Mouse (Mus musculus): ENCODE results near the gene Spock3.
"Not testable (repeated sequence)": the region's sequence is repeated elsewhere in the genome, so short reads cannot be mapped to it uniquely, and the experiment has no call there.

Gene Spock3

DNA sequence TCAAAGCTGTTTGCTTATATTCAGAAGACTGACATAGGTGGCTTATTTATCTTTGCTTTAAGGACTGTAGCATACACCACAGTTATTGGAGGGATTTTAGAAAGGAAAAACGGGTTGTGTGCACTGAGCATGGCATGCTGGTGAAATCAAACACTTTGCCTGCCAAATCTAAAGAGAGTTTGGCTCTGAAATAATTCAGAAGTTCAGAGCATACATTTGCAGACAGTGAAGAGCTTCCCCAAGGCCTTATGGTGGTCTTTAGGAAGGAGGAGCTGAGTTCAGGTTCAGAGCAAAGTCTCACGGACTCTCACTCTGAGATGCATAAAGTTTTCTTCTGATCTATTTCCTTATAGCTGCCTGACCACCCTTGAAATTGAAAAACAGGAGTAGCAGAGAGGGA is at the start of gene Spock3:
Spock3 (plus strand) TSS at position 301 of the 400 bp plus-strand sequence.
- DNase-seq = no peak

DNA sequence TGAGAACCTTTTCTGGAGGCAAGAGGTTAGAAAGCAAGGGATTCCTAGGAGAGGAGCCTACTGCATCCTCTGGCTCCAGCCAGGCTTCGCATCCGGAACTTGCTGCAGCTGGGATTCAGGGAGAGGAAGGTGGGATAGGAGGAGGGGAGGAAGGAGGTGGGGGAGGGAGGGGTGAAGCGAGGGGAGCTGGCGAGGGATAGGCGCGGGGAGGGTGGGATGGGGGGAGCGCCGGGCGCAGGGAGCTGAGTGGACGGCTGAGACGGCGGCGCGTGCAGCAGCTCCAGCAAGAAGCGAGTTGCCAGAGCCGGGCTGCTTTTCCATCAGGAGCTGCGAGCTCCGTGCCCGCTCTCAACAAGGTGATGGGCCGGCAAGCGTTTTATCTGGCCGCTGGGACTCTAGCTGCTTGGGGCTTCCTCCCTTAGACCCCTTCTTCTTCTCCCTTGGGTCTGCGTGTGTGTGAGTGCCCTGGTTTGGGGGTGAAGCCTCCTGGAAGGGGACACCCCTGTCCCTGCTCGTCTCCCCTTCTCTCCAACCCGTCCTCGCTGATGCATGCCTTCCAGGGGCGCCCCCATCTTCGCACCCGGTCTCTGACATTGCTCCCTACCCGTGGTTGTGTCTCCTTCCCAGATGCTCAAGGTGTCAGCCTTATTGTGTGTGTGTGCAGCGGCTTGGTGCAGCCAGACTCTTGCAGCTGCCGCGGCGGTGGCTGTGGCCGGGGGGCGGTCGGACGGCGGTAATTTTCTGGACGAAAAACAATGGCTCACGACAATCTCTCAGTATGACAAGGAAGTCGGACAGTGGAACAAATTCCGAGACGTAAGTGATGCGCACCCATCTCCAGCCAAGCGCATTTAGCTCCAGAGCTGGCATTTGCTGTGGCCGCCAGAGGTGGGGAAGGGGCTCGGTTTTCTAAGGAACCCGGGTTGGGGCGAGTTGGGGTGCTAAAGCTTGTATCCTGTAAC is 645 bp downstream of the Spock3 start:
- DNase-seq = peak; percentile 34

DNA sequence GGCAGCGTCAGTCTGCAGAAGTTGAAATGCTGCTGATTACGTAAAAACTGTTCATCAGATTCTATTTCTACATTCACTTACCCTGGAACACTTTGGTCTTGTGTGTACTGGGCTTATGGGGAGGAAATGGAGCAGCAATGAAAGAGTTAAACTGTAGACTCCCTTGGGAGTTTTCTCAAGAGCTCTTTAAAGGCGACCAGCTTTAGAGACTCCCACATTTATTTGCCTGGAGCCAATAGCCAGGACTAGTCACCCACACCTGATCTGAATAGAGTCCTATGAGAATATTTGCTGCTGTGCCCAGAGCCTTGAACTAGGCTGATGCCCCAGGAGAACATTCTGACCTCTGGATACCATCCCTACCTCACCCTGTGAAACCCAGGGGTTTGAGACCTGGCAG is 1.7 kb downstream of the Spock3 start:
- peak; percentile 2 for DNase-seq

DNA sequence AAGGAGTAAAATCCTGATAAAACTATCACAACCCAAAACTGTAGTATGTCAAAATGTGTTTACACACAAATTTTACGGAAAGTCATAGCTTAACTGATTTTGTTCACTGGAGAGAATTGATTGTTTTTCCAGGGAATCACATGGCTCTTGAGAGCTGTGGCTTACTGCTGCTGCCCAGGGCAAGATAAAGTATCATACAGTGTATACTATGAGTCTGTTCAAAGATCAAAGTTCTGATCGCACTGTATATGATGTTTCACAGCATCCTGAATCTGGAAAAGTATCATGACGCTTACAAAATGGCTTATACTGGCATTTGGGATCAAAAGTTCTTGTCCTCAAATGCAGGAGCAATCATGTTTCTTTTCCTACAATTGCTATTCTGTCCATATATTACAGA is 11.8 kb downstream of the Spock3 start:
- no peak for DNase-seq

DNA sequence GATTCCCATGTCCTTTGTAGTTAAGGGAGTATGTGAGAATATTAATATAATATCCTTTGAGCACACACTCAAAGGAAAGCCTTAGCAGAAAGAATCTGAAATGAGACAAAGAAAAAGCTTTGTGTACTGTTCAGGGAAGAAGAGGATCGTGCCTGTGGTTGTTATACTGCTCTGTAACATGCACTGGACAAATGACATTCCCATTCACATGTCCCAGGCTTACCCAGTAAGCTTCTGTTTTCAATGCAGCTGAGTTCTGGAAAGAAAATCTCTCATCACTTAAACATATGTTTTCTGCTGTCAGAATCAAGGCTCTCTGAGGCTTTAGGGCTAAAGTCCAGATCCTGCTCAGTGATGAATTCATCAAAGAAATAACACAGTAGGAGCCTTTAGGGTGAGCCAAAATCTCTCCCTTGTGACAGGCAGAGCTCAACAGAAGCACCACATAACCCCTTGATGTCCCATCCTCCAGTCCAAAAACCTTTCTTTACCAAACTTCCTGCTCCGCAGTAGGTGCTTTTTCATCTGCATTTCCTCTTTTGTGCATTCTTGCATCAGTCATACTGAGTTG is 19.1 kb downstream of the Spock3 start:
- DNase-seq = no peak

DNA sequence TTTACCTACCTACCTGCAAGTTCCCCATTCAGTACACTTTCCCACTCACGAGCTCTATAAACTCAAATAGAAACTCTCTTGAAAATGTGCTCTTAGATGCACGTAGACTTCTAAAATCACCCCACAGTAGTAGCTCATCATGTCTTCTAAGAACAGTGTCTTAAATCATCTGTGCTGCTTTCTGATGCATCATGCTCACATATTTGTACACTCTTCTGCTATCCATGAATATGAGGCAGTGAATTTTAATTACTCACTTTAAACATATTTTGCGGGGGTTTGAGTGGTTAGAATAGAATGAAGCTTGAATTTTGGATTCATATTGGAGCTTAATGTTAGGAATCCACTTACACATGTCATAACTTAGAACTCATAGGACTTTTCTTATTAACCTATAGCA is 138.2 kb downstream of the Spock3 start:
- peak; percentile 6 for DNase-seq

DNA sequence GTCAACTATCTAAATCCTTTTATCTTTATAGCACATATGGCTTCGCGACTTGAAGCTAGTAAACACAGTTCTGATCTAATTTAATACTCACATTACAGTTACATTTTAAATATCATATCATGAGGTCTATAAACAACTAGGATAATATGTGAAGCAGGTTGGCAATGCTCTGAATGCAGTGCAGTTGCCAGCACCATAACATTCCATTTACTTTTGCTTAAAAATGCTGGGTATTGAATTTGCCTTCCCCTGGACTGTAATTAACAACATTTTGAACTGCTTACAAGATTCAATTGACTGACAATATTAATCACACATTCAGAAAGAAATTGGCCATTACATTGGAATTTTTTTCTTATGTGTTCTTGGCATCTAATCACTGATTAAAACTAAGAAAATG is 147.4 kb downstream of the Spock3 start:
- DNase-seq = no peak

DNA sequence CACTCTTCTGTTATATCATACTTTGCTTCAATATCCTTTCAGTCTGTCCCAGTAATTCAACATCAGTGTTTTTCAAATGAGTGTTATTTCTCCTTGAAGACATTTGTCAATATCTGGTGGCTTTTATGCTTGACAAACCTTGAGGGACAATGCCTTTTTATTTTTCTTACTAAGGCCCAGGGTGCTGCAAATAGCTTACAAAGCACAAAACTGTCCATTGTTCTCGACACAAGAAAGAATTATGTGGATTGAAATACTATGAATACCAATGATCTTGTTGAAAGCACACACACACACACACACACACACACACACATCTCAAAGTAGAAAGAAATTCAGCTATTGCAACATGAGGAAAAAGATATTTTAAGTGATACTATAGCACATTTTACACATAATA is 159.0 kb downstream of the Spock3 start:
- peak; percentile 6 for DNase-seq

DNA sequence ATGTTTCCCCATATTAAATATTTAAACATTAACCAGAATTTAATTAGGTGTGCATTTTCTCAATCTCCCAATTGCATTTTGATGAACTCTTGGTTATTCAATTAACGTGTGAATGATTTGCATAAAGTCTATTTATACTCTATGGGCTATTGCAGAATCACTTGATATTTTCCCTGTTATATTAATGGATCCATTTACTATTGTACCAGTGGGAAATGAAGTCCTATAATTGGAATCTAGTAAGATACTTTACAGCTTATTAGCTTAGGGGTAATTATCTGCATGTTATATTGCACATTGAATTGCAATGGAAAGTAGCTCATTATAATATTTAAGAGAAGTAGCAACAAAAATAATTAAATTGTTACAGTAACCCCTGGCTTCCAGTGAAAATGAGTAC is 162.1 kb downstream of the Spock3 start:
- DNase-seq = no peak

DNA sequence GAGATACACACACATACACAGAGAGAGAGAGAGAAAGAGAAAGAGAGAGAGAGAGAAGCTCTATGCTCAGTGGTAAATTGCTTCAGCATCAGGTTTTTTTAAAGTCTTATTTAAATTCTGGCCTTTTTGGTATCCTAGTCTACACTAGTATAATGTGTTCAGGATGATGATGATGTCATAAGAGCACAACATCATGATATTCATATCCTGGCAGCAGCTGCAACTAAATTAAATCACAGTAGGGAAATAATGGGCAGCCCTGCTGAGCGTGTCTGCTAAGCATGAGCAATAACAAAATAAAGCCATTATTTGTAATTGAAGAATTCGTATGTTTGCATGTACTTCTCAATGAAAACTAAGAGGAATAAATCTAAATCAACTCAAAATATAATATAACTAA is 169.7 kb downstream of the Spock3 start:
- DNase-seq = no peak

DNA sequence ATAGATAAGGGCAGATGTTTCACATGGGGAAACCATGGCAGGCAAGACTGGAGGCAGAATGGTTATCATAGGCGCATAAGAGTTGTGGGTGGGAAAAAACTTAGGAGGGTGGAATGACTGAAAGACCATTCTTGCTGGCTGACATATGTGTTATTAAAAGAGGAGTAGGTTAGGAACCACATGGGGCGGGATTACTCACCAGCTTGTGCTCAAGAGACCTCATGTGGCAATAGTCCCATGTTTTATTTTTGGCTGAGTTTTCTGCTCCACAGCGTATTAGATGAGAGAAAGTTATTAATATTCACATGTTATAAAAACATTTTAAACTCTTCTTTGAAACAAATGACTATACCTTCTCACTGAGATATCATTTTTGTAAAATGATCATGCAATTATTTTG is 184.6 kb downstream of the Spock3 start:
- peak; percentile 51 for DNase-seq

DNA sequence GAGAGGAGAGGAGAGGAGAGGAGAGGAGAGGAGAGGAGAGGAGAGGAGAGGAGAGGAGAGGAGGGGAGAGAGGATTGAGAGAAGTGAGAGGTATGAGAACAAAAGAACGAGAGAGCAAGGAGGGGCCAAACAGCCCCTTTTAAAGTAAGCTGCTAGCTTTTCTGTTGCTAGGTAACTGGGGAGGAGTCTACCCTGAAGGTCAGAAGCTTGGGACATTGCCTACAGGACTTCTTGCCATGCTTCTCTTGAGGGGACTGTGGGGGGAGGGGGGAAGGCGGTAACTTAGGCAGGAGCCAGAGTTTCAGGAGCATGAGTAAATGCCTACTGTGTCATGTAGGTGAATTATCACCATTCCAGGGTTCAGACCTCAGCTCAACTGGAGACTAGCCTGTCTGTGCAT is 213.1 kb downstream of the Spock3 start:
- DNase-seq = not testable (repeated sequence)

DNA sequence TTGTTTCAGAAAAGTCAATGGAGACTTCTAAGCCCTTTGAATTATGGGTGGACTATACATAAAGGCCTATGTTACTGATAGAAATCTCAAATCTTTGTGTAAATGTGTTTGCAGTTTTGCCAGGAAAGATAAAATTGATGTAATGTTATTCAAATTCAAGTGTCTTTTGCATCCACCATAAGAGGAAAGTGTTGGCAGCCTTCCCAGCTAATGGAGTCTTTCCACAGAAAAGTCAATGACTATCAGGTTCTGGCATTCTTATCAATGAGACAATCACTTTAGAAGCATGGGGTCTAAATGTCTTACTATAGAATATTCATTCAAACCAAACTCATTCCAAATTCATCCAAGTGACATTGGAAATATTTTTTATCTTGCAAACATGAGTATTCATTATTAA is 214.5 kb downstream of the Spock3 start:
- no peak for DNase-seq

DNA sequence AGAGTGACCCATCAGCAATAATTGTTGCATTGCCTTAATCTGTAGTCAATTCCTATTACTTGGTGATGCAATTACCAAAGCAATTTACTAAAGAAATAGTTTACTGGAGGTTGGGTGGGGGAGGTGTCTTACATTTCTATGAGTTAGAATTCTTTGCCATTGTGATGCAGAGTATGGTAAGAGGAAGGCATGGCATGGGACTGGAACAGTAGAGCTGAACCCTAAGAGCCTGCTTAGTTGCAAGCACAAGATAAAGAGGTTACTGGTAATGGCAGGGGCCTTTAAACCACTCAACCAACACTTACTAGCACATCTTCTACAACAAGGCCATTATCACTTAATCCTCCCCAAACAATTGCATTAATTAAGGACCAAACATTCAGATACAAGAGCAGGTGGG is 219.1 kb downstream of the Spock3 start:
- no peak for DNase-seq

DNA sequence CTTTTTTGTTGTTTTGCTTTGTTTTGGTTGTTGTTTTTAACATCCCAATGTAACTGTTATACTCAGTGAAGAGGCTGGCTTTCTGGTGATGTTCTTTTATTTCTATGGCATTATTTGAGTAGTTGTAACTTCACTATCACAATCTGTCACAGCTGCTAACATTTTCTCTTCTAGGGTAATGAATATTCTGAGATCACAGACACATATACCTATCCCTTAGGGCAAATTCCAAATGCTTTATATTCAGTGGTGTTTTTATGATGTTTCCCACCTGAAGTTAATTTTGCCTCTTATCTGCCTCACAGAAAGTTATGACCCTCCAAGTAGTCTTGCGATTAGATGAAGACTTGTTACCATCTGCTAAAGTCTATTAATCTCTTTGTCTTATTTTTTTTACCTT is 230.5 kb downstream of the Spock3 start:
- DNase-seq = no peak

DNA sequence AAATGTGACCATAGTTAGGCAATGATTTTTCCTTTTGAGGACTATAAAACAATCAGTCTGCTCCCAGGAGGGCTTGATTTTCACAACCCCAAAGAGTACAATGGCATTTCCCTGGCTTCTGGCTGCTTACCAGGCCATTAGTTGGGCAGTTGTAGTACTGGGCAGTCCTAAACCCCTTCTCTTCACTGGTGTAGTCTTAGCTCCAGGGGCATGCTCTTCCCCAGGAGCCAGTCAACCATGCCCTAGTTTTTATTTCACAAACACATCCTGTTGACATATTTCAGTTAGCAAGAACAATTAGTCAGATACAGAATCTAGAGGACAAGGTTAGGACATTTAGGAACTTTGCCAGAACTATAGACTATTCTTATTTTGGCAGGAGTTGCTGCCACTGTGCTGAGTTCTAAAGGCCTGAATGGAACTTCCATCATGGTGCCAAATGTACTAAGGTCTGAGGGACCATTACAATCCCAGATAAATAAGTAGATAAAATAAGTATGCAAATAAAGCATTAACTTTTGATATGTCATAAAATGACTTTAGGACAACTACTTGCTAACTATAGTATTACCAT is 308.1 kb downstream of the Spock3 start:
- DNase-seq = no peak

DNA sequence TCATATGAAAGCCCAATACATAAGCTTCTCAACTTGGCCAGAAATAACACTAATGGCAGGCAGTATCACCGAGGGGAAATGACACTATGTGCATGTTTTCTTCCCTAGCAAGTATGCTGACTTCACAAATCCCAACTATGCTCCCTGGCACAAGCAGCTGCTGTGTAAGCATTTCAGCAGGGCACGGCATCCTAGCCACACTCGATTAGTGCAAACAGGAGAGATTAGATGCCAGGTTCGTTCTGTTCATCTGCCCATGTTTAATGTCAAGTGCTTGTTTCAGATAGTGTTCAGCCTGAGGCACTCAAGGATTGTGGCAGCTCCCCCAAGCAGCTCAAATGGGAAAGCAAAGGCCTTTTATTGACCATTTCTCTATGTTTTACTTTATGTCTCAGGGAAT is 311.7 kb downstream of the Spock3 start:
- no peak for DNase-seq

DNA sequence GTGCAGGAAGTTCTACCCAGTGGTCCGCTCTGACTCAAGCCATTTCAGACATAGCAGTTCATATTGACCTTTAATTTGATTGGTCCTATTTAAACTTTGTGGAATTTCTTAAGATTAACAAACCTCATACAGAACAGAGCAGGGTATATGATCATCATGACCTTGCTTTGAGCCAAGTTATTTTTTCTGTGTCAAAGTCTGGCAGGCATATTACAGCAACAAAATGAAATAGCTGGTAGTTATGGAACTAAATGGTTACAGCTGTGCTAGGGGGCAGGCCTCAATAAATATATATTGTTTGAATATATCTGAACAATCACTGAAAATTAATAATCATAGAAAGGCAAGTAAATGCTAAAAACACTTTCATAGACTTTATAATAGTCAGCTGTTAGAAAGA is 384.6 kb downstream of the Spock3 start:
- no peak for DNase-seq

DNA sequence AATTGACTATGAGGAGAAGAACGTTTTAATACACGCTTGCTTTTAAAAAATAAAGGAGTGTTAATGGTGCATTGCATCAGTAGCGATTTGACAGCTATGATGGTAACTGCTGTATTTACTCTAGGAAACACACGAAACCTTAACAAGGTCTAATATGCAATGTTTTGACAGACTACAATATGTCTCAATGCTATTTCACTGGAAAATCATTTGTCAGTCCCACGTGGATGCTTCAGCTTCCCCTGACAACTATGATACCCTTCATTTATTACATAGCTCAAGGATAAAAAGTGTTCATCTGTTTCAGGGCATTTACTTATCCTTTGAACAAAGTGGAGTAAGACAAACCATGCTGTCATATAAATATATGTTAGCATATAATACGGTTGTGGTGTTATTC is 417.8 kb downstream of the Spock3 start:
- DNase-seq = no peak

DNA sequence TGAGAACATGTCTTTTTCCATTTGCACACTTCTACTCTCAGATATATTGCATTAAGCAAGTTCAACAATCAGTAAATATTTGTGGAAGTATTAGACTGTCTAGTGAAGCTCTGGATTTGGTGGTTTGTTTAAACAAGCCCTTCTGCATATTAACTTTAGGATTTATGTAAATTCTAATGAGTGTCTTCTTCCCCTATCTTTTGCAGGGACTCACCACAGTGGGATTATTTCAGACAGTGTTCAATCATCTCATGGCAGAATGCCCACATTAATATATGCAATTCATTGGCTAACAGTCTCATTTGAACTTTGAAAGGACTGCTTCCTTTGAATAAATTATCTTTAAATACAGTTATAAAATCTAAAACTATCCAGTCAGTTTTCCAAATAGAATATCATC is 446.9 kb downstream of the Spock3 start:
- no peak for DNase-seq
